Mouse (Mus musculus) ES-E14 (cell line): Measurements from ENCODE around the gene Mdc1. TPM values are rescaled to one million over a fixed set of nuclear protein-coding genes. Genes with fewer than 3 reads are reported as not detected.

Experiments
- DNase-seq: peaks from one replicate; pipeline ENCODE4 v3.0.0-alpha.2; 2013; ENCODE audit warnings: low read depth, low spot score
- H3K27ac ChIP-seq: 2 replicates; pipeline ENCODE4 v1.5.1; 2012; ENCODE audit warnings: low read depth, mild to moderate bottlenecking, low read length, moderate library complexity, mixed read lengths; ENCODE audit not compliant: poor library complexity, insufficient read depth, severe bottlenecking
- H3K36me3 ChIP-seq: 2 replicates; pipeline ENCODE4 v1.6.1; 2012; ENCODE audit warnings: mild to moderate bottlenecking, low read length, moderate library complexity, mixed read lengths; ENCODE audit not compliant: control insufficient read depth, poor library complexity, insufficient read depth, severe bottlenecking
- H3K4me1 ChIP-seq, 2 experiments: fragments of 150-350 bp in 1 of 2; sonication (generic) in 1 of 2; 2 replicates each; pipeline ENCODE4 v1.6.1; 2012; ENCODE audit warnings: low read length in 2 of 2, mild to moderate bottlenecking in 1 of 2, mixed read lengths in 1 of 2; ENCODE audit not compliant: control insufficient read depth in 2 of 2, insufficient read depth in 2 of 2, poor library complexity in 1 of 2
- H3K4me3 ChIP-seq, 2 experiments: fragments of 150-350 bp in 1 of 2; sonication (generic) in 1 of 2; 2 replicates each; pipeline ENCODE4 v1.5.1; 2012; ENCODE audit warnings: low read length in 2 of 2, low read depth in 1 of 2, mild to moderate bottlenecking in 1 of 2, mixed read lengths in 1 of 2; ENCODE audit not compliant: insufficient read depth in 1 of 2, poor library complexity in 1 of 2, severe bottlenecking in 1 of 2
- H3K9ac ChIP-seq: 2 replicates; pipeline ENCODE4 v1.6.1; 2012; ENCODE audit warnings: low read depth, mild to moderate bottlenecking, low read length, mixed read lengths; ENCODE audit not compliant: poor library complexity, insufficient read depth, severe bottlenecking
- H3K9me3 ChIP-seq: fragments of 150-350 bp; sonication (generic); 2 replicates; pipeline ENCODE4 v1.6.1; 2012; ENCODE audit warnings: low read depth, mild to moderate bottlenecking, low read length; ENCODE audit not compliant: control insufficient read depth, insufficient read depth
- CHD2 ChIP-seq: IDR thresholded peaks from 2 replicates; pipeline ENCODE4 v1.6.1; 2014; ENCODE audit warnings: mild to moderate bottlenecking, low read depth, low read length, inconsistent platforms
- HCFC1 ChIP-seq: IDR thresholded peaks from 2 replicates; pipeline ENCODE4 v1.6.1; 2012; ENCODE audit warnings: low read length, inconsistent platforms, borderline replicate concordance; ENCODE audit not compliant: insufficient read depth
- MAFK ChIP-seq: IDR thresholded peaks from 2 replicates; pipeline ENCODE4 v1.6.1; 2014; ENCODE audit warnings: mild to moderate bottlenecking, low read depth, low read length, inconsistent platforms; ENCODE audit not compliant: insufficient read depth
- ZC3H11A ChIP-seq: IDR thresholded peaks from 2 replicates; pipeline ENCODE4 v1.6.1; 2012; ENCODE audit warnings: low read depth, mild to moderate bottlenecking, inconsistent platforms, low read length, borderline replicate concordance
- ZNF384 ChIP-seq: IDR thresholded peaks from 2 replicates; pipeline ENCODE4 v1.6.1; 2012; ENCODE audit warnings: low read depth, low read length, inconsistent platforms
- in situ Hi-C, 2 experiments: fragments of 600-800 bp; cut with MboI; formaldehyde crosslinking; loops; one replicate each; pipeline ENCODE4 v1.15.1; 2025; ENCODE audit warnings: low sequenced_read_pairs in 2 of 2, inconsistent platforms in 1 of 2; ENCODE audit not compliant: unreplicated experiment in 2 of 2
- total RNA-seq: library from RNA; depleted of rRNA; stranded (reverse); fragments of 300-350 nt; gene quantifications from 2 replicates; pipeline ENCODE4 v1.2.3, GENCODE M21; 2012

The Mdc1 gene
- total RNA-seq, 1 experiment: 23.8 TPM

DNA sequence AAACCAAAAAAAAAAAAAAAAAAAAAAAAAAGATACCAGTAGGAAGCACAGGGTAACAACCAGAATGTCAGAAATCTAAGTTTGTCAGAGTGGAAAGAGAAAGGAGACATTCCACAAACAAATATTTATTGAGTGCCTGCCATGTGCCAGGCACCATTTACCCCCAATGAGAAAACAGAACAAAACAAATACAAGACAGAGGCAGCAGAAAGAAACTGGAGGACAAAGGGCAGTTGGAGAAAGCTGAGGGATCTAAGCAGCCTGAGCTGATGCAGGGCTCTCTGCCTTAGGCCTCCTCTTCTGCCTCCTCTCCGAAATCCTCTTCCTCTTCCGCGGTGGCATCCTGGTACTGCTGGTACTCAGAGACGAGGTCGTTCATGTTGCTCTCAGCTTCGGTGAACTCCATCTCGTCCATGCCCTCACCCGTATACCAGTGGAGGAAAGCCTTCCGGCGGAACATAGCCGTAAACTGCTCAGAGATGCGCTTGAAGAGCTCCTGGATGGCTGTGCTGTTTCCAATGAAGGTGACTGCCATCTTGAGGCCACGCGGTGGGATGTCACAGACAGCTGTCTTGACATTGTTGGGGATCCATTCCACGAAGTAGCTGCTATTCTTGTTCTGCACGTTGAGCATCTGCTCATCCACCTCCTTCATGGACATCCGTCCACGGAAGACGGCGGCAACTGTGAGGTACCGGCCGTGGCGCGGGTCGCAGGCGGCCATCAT, 6.5 kb upstream of the Mdc1 start:
- peaks cover 5 to 9% of the 10 kb centered on the region in 2 experiments; a peak in 2 of 4 replicates for H3K4me1 ChIP-seq
- peak overlapping the region; percentile 1; the same call in 1 of the 2 replicates for H3K27ac ChIP-seq
- TF ChIP-seq ZC3H11A: no peak
- TF ChIP-seq CHD2: no peak
- TF ChIP-seq HCFC1: no peak
- TF ChIP-seq MAFK: no peak
- TF ChIP-seq ZNF384: no peak
- H3K36me3 ChIP-seq: peaks cover 37% of the 10 kb centered on the region
- H3K9me3 ChIP-seq: no peaks in the 10 kb centered on the region
- in situ Hi-C loops: no loop called here
- H3K9ac ChIP-seq: peak overlapping the region; percentile 63
- DNase-seq: no peak
- peak overlapping the region; percentile 88 to 96; a peak in 3 of 4 replicates for H3K4me3 ChIP-seq

DNA sequence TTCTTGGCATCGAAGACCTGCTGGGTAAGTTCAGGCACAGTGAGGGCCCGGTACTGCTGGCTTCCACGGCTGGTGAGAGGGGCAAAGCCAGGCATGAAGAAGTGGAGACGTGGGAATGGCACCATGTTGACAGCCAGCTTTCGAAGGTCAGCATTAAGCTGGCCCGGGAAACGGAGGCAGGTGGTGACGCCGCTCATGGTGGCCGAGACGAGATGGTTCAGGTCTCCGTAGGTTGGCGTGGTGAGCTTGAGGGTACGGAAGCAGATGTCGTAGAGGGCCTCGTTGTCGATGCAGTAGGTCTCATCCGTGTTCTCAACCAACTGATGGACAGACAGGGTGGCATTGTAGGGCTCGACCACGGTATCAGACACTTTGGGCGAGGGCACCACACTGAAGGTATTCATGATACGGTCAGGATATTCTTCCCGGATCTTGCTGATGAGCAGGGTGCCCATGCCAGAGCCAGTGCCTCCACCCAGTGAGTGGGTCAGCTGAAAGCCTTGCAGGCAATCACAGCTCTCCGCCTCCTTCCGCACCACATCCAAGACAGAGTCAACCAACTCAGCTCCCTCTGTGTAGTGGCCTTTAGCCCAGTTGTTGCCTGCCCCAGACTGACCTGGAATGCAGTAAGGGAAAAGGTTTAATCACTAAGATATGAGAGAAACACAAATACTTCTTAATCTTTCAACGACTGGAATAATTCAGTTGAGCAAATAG, 5.7 kb upstream of the Mdc1 start:
- Histone ChIP-seq H3K4me1 (peaks cover 5 to 8% of the 10 kb centered on the region in 2 experiments; a peak in 3 of 4 replicates), H3K36me3 (peaks cover 37% of the 10 kb centered on the region), H3K27ac (peak overlapping the region; percentile 1; the same call in 1 of the 2 replicates), H3K9me3 (no peaks in the 10 kb centered on the region), H3K9ac (peak overlapping the region; percentile 63), H3K4me3 (peak overlapping the region; percentile 88 to 96)
- in situ Hi-C loops: no loop called here
- no peak for DNase-seq
- TF ChIP-seq CHD2: no peak

DNA sequence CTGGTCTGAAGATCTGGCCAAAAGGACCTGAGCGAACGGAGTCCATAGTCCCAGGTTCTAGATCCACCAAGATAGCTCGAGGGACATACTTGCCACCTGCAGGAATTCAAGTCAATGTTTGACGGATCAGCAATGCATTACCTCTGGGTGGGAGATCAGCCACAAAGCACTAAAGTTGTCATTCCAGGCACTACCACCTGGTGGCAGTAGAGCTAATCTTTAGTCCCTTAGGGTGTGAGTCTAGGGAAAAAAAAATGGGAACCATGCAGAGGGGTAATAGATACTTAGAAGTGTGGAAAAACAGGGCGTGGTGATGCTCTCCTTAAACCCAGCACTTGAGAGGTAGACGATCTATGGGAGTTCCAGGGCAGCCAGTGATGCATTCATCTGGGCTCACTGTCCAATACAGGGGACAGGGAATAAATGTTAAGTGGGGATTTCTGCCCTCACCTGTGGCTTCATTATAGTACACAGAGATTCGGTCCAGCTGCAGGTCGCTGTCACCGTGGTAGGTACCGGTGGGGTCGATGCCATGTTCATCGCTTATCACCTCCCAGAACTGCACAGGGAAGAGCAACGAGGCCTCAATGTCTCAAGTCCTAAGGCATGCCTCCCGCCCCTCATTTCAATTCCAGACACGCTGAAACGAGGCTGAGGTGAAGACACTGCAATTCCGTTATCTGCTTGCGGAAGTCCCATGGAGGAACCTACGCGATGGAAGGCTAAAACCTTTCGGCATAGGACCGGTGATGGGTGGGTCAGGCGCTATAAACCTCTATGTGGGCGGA, 4.9 kb upstream of the Mdc1 start:
- no peak for TF ChIP-seq CHD2
- peak; percentile 94 for TF ChIP-seq ZNF384
- Histone ChIP-seq H3K4me1 (peaks cover 6 to 8% of the 10 kb centered on the region in 2 experiments; a peak in 3 of 4 replicates), H3K9ac (peak overlapping the region; percentile 87), H3K9me3 (no peaks in the 10 kb centered on the region), H3K4me3 (peak overlapping the region; percentile 88 to 96), H3K27ac (peak overlapping the region; percentile 71), H3K36me3 (peaks cover 35% of the 10 kb centered on the region)
- peak; percentile 95 for DNase-seq
- in situ Hi-C loops: no loop called here

DNA sequence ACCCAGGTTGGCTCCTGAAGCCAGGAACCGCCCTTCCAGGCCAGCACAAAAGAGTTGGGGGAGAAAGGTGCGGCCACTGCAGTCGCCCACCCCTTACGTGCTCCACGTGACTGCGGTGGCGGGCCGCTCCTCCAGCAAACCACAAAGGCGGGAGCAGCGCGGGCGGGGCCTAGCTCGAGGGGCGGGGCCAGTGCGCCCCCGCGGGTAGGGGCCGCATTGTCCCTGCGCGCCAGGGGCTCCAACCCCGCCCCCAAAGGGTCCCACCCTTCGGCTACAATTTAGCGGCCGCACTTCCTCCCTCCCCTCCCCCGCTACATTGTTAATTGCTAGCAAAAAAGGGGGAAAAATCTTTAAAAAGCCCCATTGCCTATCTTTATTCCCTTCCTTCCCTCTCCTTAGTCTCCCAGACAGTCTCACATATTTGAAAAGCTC, 4.3 kb upstream of the Mdc1 start:
- peaks cover 35% of the 10 kb centered on the region for H3K36me3 ChIP-seq
- peaks cover 6 to 8% of the 10 kb centered on the region in 2 experiments; a peak in 3 of 4 replicates for H3K4me1 ChIP-seq
- no peaks in the 10 kb centered on the region for H3K9me3 ChIP-seq
- in situ Hi-C loops: no loop called here
- DNase-seq: peak; percentile 91
- peak overlapping the region; percentile 87 for H3K9ac ChIP-seq
- peak overlapping the region; percentile 83 for H3K27ac ChIP-seq
- no peak for TF ChIP-seq ZNF384
- TF ChIP-seq ZC3H11A: no peak
- TF ChIP-seq CHD2: no peak
- TF ChIP-seq MAFK: no peak
- TF ChIP-seq HCFC1: no peak
- peak overlapping the region; percentile 88 to 96 for H3K4me3 ChIP-seq
